Mouse (Mus musculus): ENCODE measurements around the gene Crk.

Gene Crk

DNA sequence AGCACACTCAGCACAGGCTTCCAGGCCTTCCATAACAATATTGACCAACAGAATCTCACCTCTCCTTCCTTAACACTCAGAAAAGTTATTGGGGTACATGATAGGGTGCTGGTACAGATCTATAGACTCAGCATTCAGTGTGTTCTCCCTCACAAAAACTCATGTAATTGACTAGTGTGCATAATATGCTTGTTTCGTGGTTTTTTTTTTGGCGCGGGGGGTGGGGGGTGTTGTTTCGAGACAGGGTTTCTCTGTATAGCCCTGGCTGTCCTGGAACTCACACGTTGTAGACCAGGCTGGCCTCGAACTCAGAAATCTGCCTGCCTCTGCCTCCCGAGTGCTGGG, 59.4 kb downstream of the Crk start:
- DNase-seq (ENCODE audit: low spot score) = no peak

GRCm38 (mm10) chr11:75740204-75740603, 61.1 kb downstream of the Crk start:
- DNase-seq (ENCODE audit: low spot score) = no peak

GRCm38 (mm10) chr11:75741615-75742014, 62.6 kb downstream of the Crk start:
- no peak for DNase-seq (ENCODE audit: low spot score)

DNA sequence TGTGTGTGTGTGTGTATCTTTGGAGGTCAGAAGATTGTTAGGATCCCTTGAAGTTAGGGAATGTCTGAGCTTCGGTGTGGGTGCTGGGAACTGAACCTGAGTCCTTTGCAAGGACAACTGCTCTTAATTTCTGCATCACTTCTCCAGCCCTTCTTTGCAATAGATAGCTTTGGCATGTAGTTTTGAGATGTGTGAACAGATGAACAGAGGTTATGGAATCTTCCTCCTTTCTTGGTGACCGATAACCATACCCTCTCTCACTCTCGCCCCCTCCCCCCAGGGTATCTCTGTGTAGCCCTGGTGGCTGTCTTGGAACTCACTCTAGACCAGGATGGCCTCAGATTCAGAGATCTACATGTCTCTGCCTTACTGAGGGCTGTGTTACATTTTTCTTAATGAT, 65.7 kb downstream of the Crk start:
- no peak for DNase-seq (ENCODE audit: low spot score)

DNA sequence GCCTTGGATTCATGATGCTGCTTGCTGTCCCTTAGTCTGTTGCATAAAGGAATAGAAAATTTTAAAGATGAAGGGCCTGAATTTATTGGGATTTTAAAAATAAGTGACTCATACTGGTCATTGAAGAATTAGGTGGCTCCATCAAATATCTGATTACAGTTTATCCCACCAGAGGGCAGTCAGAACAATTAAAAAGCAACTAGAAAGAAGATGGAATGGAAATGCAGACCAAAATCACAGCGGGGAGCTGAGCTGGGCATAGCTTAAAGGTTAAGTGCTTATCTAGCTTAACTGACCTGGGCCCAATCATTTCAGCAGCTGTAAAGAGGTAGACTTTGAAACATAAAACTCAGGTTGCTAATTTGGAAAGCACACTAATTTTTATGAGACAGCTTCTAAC, 71.5 kb downstream of the Crk start:
- DNase-seq (ENCODE audit: low spot score) = no peak

DNA sequence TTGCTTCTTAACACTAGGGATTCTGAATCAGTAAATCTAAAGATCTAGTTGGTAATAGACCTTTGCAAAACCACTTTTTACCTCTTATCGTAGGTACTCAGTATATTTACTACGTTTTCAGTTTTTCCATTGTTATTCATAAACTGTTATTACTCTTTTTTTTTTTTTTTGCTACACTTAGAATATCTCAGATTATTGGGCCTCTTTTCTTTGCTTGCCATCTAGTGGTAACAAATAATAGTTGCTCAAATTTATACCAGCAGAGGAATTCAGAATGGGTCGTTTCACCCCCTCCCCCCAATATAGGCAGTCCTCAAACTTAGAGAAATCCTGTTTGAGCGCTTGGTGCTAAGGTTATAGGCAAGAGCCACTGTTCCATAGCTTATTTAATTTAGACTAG, 72.0 kb downstream of the Crk start:
- no peak for DNase-seq (ENCODE audit: low spot score)
